Mouse (Mus musculus): Measurements from ENCODE around the gene Entpd7. TPM values are rescaled to one million over a fixed set of nuclear protein-coding genes. Genes with fewer than 3 reads are reported as not detected.

Entpd7 gene
- total RNA-seq, 1 experiment from 2014 or later: 22.9 TPM

GRCm38 (mm10) chr19:43771499-43771969 is 82.1 kb downstream of the Entpd7 start:
- DNase-seq: no peak

- DNase-seq: no peak
Observed at GRCm38 (mm10) chr19:43772311-43772710, 82.8 kb downstream of the Entpd7 start.

GRCm38 (mm10) chr19:43775433-43775832 is 86.0 kb downstream of the Entpd7 start:
- no peak for DNase-seq

DNA sequence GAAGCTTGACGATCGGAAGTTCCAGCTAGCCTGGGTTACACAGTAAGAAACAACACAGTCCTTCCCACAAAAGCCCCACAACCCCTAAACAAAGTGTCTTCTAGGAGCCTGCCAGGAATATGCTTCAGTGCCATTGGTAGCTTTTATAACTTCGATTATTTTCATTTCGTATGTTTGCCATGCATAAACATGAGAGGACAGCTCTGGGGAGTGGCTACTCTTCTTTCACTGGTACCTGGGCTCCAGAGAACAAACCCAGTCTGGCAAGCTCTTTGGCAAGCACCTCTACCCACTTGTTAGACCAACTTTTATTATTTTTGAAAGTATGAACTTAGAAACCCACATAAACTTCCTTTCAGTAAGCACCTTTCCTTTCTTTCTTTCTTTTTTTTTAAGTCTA is 87.1 kb downstream of the Entpd7 start:
- no peak for DNase-seq

- no peak for DNase-seq
Observed at GRCm38 (mm10) chr19:43777308-43777707, 87.8 kb downstream of the Entpd7 start.

DNA sequence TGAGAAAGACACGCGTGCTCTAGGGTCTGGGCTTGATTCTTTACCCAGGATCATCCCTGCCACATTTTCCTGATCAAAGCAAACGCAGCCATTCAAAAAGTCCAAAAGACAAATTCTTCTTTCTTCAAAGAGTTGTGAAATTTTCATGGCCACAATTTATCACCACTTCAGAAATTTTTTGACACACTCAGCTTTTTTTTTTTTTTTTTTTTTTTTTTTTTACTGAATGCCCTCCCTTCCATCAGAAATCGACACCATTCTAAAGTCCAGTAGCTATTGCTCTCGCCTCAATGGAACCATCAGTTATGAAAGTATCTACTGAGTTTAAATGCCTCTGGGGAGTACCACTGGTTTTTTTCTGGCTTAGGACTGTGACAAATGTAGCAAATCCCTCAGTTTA is 90.9 kb downstream of the Entpd7 start:
- DNase-seq: no peak

GRCm38 (mm10) chr19:43781980-43782379 is 92.5 kb downstream of the Entpd7 start, which contains the start of gene Abcc2:
Gene Abcc2 (plus strand): TSS chr19:43782192.
- DNase-seq: no peak

Other genes starting within 250 kb of the Entpd7 start
- gene Cnnm1, start 249.2 kb upstream of the Entpd7 start, total RNA-seq (2021): 0.21 TPM in 1 of 2 replicates, not detected in the other
- gene Got1, start 165.1 kb upstream of the Entpd7 start, total RNA-seq (2021): 191 and 315 TPM in 2 replicates
- not detected in 2 replicates for gene Nkx2-3, start 77.3 kb upstream of the Entpd7 start, total RNA-seq (2021)
- gene Slc25a28, start 14.8 kb upstream of the Entpd7 start, total RNA-seq (2021): 78.7 and 96.2 TPM in 2 replicates
- 10.6 and 15.3 TPM in 2 replicates for gene Cutc, start 63.3 kb downstream of the Entpd7 start, total RNA-seq (2021)
- gene Cox15, start 63.3 kb downstream of the Entpd7 start, total RNA-seq (2021): 48.5 and 49.6 TPM in 2 replicates
- gene Abcc2, start 92.5 kb downstream of the Entpd7 start, total RNA-seq (2021): 0.06 and 1.9 TPM in 2 replicates